Mouse (Mus musculus) kidney, adult 2 months (tissue): ENCODE data around the gene Acot7.

Experiments
- CTCF ChIP-seq: fragments of 200-500 bp; conservative IDR thresholded peaks from 2 replicates; pipeline ENCODE4 v1.5.1; 2011; ENCODE audit warnings: low read depth, mild to moderate bottlenecking, control low read depth, low read length, moderate library complexity, mixed read lengths; ENCODE audit not compliant: insufficient read depth, insufficient read length
- POLR2A ChIP-seq: fragments of 200-500 bp; IDR thresholded peaks from one replicate; pipeline ENCODE4 v1.6.1; 2011; ENCODE audit warnings: low read depth, low read length, control low read depth

DNA sequence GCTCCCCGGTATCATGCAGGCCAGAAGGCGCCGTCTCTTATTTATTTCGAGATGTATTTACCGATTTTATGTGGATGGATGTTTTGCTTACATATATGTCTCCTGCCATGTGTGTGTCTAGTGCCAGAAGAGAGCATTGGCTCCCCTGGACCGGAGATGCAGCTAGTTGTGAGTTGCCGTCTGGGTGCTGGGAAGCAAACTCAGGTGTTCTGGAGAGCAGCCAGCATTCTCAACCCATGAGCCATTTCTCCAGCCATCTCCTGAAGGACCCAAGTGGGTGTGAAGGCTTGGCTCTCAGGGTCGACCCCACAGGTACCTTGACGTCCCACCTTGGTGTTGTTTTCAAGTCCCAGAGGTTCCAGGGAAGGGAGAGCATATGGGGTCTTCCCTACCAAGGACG lies 4.3 kb downstream of the Acot7 start:
- no peak for TF ChIP-seq CTCF
- no peak for TF ChIP-seq POLR2A
